In the genomic region with DNA sequence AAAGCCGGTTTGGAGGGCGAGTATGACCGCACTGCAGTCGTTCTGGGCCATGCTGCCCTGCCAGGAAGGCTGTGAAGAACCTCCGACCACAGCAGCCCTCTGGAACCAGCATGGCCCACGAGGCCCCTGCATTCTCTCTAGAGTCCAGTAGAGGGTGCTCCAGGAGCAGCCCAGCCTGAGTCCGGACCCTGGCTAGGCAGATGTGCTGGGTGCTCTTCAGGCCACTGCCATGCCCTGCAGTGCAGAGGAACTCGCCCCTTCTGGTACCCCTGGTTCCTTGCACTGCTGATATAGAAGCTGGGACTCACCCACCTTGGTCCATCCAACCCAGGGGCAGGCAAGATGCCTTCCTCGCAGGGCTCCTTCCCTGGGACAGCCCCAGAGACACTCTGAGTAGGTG, we compare ENCODE assay signal across 9 mouse cellular contexts. TPM values are rescaled to one million over a fixed set of nuclear protein-coding genes. Genes with fewer than 3 reads are reported as not detected.
A peak's percentile ranks its signal among the peaks of the same experiment; 100 is the strongest.
DNase-seq lines count a peak whose midpoint lies in the region; ATAC-seq and TF ChIP-seq lines count a peak whose summit lies in the region.
"Had no signal": no experiment of that assay in that cellular context is flagged by ENCODE, and none has a peak within 500 bp of the region (broad histone marks: within the 10 kb centered on the region; RNA-seq: fewer than 3 reads in every experiment).

No protein-coding gene starts in this region.

- peak; percentile 35 for DNase-seq in 3134 (ENCODE audit: extremely low read depth, insufficient read length, low spot score)
- peak; percentile 28 for DNase-seq in cerebellum, adult 11 months
- peak; percentile 85 for DNase-seq in forebrain, embryonic 11.5 days (ENCODE audit: low spot score)
- DNase-seq in hindbrain, embryonic 14.5 days (ENCODE audit: low spot score) = peak; percentile 84
- peak; percentile 81 for DNase-seq in limb, embryonic 10.5 days (ENCODE audit: low spot score)
- DNase-seq in thymus, postnatal 25 days = peak; percentile 39

- ATAC-seq in forebrain, embryonic 11.5 days (replicated peaks; ENCODE audit: low FRiP score) = peak; percentile 56; the same call in 1 of the 2 replicates
- peak; percentile 64; the same call in 1 of the 2 replicates for ATAC-seq in hindbrain, embryonic 14.5 days (ENCODE audit: low FRiP score)
- peak; percentile 72 for ATAC-seq in midbrain, embryonic 15.5 days (replicated peaks)

- peak; percentile 97 for TF ChIP-seq CTCF in E14TG2a.4 (conservative IDR thresholded peaks at IDR 0.05; ENCODE audit: low read length)

- no peak overlapping the region for H3K27ac ChIP-seq in forebrain, embryonic 11.5 days (ENCODE audit: low read depth, low read length)
- H3K27ac ChIP-seq in hindbrain, embryonic 14.5 days = no peak overlapping the region
- no peak overlapping the region for H3K27ac ChIP-seq in limb, embryonic 10.5 days
- H3K27ac ChIP-seq in midbrain, embryonic 15.5 days = no peak overlapping the region
- H3K27ac ChIP-seq: heart, embryonic 13.5 days had no signal

- 21% methylated on average over 9 of the region's 9 CpGs for WGBS in forebrain, embryonic 11.5 days
- WGBS in hindbrain, embryonic 14.5 days = 17% methylated on average over 9 of the region's 9 CpGs
- 15% methylated on average over 9 of the region's 9 CpGs for WGBS in limb, embryonic 10.5 days
- 13% methylated on average over 9 of the region's 9 CpGs for WGBS in midbrain, embryonic 15.5 days

- no peaks in the 10 kb centered on the region for H3K9me3 ChIP-seq in E14TG2a.4 (ENCODE audit: low read length)
- no peaks in the 10 kb centered on the region for H3K9me3 ChIP-seq in forebrain, embryonic 11.5 days (ENCODE audit: control insufficient read depth, low read length)
- peaks cover 2% of the 10 kb centered on the region; the same call in 1 of the 2 replicates for H3K9me3 ChIP-seq in hindbrain, embryonic 14.5 days (ENCODE audit: control insufficient read depth, low read length)
- no peaks in the 10 kb centered on the region for H3K9me3 ChIP-seq in limb, embryonic 10.5 days (replicated peaks)
- no peaks in the 10 kb centered on the region for H3K9me3 ChIP-seq in midbrain, embryonic 15.5 days
- H3K9me3 ChIP-seq: heart, embryonic 13.5 days had no signal

- H3K36me3 ChIP-seq in E14TG2a.4 (ENCODE audit: insufficient read depth, low read length) = no peaks in the 10 kb centered on the region
- no peaks in the 10 kb centered on the region for H3K36me3 ChIP-seq in forebrain, embryonic 11.5 days (ENCODE audit: control insufficient read depth, insufficient read depth, low read length)
- peaks cover 4% of the 10 kb centered on the region; the same call in 1 of the 2 replicates for H3K36me3 ChIP-seq in hindbrain, embryonic 14.5 days (replicated peaks; ENCODE audit: control insufficient read depth, insufficient read depth)
- no peaks in the 10 kb centered on the region for H3K36me3 ChIP-seq in limb, embryonic 10.5 days
- 0 out of 2 replicates have a peak, but pooled peaks cover 3% of the 10 kb centered on the region for H3K36me3 ChIP-seq in midbrain, embryonic 15.5 days (replicated peaks)

- no peak overlapping the region for H3K4me3 ChIP-seq in E14TG2a.4 (replicated peaks; ENCODE audit: low read length)
- no peak overlapping the region for H3K4me3 ChIP-seq in forebrain, embryonic 11.5 days (ENCODE audit: low read depth, low read length)
- no peak overlapping the region for H3K4me3 ChIP-seq in hindbrain, embryonic 14.5 days (replicated peaks; ENCODE audit: low read length)
- no peak overlapping the region for H3K4me3 ChIP-seq in limb, embryonic 10.5 days
- no peak overlapping the region for H3K4me3 ChIP-seq in midbrain, embryonic 15.5 days
- H3K4me3 ChIP-seq: heart, embryonic 13.5 days had no signal

- H3K27me3 ChIP-seq in E14TG2a.4 (ENCODE audit: insufficient read depth, low read length) = peaks cover 17% of the 10 kb centered on the region
- no peaks in the 10 kb centered on the region for H3K27me3 ChIP-seq in forebrain, embryonic 11.5 days (ENCODE audit: control insufficient read depth, insufficient read depth, low read length)
- no peaks in the 10 kb centered on the region for H3K27me3 ChIP-seq in hindbrain, embryonic 14.5 days (ENCODE audit: control insufficient read depth, insufficient read depth, low read length)
- no peaks in the 10 kb centered on the region for H3K27me3 ChIP-seq in limb, embryonic 10.5 days (ENCODE audit: low read depth, poor library complexity, severe bottlenecking)
- H3K27me3 ChIP-seq in midbrain, embryonic 15.5 days (replicated peaks) = no peaks in the 10 kb centered on the region

- peaks cover 14% of the 10 kb centered on the region for H3K4me1 ChIP-seq in E14TG2a.4 (replicated peaks; ENCODE audit: low read depth, low read length)
- H3K4me1 ChIP-seq in forebrain, embryonic 11.5 days (replicated peaks; ENCODE audit: control insufficient read depth, insufficient read depth, low read length) = no peaks in the 10 kb centered on the region
- H3K4me1 ChIP-seq in hindbrain, embryonic 14.5 days (replicated peaks; ENCODE audit: control insufficient read depth, insufficient read depth, low read length) = no peaks in the 10 kb centered on the region
- peaks cover 13% of the 10 kb centered on the region for H3K4me1 ChIP-seq in limb, embryonic 10.5 days
- no peaks in the 10 kb centered on the region for H3K4me1 ChIP-seq in midbrain, embryonic 15.5 days
- H3K4me1 ChIP-seq: heart, embryonic 13.5 days had no signal

- no peak overlapping the region for H3K9ac ChIP-seq in forebrain, embryonic 11.5 days (ENCODE audit: low read length)
- no peak overlapping the region for H3K9ac ChIP-seq in hindbrain, embryonic 14.5 days
- H3K9ac ChIP-seq in midbrain, embryonic 15.5 days = no peak overlapping the region
- H3K9ac ChIP-seq: heart, embryonic 13.5 days had no signal

- no peak overlapping the region for H3K4me2 ChIP-seq in forebrain, embryonic 11.5 days (ENCODE audit: low read depth, low read length, severe bottlenecking)
- no peak overlapping the region for H3K4me2 ChIP-seq in hindbrain, embryonic 14.5 days (replicated peaks)
- H3K4me2 ChIP-seq in midbrain, embryonic 15.5 days = no peak overlapping the region
- H3K4me2 ChIP-seq: heart, embryonic 13.5 days had no signal

RNA-seq across cellular contexts. Expression of gene Grip2, which starts 50.5 kb away (rescaled TPM):
- polyA plus RNA-seq in forebrain, embryonic 11.5 days (2014; fragmentation: Nextera tagmentation; extraction: Ambion mirVana) = 0.52 and 0.55 TPM in 2 replicates
- polyA plus RNA-seq in hindbrain, embryonic 14.5 days (2014; fragmentation: Nextera tagmentation; extraction: Ambion mirVana) = 8.3 and 8.6 TPM in 2 replicates
- polyA plus RNA-seq in limb, embryonic 10.5 days (2016; fragmentation: Nextera tagmentation; extraction: Ambion mirVana) = 0.06 and 0.28 TPM in 2 replicates
- polyA plus RNA-seq in midbrain, embryonic 15.5 days (2015; fragmentation: Nextera tagmentation; extraction: Ambion mirVana) = 9.0 and 10.7 TPM in 2 replicates

Comparison
In these comparisons a context has a peak if more than half of its experiments do, and no peak if none do; other contexts are left out.
1. DNase-seq: peak in every context shown above with its lines; median percentile 85 in forebrain, embryonic 11.5 days; 84 in hindbrain, embryonic 14.5 days; 81 in limb, embryonic 10.5 days; 39 in thymus, postnatal 25 days; 35 in 3134; 28 in cerebellum, adult 11 months.